Mouse (Mus musculus) spleen, postnatal 4 days (tissue): Measurements from ENCODE around the gene Tmem174.

Experiments
- DNase-seq, 2 experiments: peaks; one replicate each; pipeline ENCODE4 v3.0.0; 2022; ENCODE audit warnings: low spot score in 2 of 2

Tmem174 gene

DNA sequence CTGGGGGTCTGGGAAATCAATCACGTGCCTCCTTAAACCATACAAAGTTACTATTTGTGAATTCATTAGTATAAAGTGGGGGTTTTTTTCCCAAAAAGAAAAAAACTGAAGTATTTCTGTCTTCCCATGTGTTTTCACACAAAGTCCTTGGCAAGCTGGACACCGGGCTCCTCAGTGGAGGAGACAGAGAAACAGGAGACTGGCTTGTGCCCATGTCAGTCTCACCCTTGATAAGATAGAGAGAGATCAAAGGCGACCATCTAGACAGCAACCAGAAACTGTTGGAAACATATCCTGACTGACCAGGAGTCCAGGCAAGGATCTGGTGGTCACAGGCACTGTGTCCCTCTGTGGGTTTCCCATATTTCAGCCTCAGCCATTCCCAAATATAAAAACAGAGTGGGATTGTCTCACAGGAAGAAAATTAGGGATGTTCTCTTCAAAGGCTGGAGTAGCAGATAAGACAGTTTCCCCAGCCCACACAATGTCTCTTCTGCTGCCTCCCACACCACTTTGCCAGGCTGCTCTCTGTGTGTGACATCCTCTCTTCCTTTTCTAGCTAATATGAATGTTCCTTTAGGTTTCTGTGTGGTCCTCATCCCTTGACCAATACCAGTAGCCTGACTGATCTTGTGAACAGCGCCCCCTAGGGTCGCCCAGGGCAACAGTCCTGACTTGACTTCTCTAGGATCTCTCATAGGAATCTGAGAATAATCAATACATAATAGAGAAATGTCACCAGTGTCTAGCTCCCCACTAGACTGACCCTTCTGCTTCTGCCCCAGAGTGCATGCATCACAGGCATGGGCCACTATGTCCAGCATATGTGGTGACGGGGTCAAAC, 3.3 kb downstream of the Tmem174 start:
- DNase-seq, result no peak

GRCm38 (mm10) chr13:98632306-98632942, 4.8 kb downstream of the Tmem174 start:
- no peak for DNase-seq

DNA sequence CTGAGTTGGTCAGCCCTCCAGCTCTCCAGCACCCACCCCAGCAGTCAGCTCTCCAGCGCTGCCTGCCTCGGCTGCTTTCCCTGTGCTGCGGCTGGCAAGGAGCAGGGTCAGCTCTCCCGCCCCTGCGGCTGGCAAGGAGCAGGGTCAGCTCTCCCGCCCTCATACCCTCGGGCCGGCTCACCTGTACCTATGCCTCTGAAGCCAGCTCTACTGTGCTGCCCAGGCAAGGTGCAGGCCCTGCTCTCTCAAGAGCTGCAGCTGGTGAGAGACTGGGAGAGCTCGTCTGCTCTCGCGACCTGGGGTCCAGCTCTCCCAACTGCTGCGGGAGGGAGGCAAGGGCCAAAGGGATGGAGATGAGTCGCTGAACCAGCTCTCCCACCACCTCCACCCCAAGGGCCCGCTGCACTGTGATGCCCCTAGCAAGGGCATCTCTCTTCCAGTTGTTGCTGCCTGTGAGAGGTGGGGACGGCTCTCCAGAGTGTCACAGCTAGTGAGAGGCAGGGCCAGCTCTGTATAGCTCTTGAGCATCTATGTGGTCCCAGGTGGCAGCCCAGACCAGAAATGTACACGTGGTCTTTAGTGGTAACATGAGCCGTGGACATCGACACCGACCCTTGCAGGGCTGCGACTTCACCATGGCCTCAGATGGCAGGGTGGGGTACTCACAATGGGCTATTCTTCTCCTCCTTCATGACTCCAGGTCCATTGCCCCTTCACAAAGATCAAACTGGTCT, 5.9 kb downstream of the Tmem174 start:
- DNase-seq, result no peak

- no peak for DNase-seq
Observed at GRCm38 (mm10) chr13:98626736-98627135, 10.5 kb downstream of the Tmem174 start.

DNA sequence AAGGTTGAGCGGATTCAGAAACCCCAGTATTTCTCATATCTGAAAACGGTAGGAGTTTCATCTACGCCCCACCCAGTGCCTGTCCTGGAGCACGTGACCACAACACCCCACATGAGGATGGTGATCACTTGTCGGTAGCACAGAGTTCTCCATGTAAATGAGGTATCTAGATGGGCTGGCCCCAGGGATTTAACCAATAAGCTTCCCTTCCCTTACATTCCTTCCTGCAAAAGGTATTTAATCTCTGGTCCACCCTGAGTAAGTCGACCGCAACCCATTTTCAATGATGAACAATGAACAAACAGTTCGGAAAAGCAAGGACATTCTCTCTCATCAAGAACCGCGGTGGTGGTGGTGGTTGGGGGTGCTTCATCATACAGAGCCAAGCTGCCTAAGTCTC, 12.7 kb downstream of the Tmem174 start:
- DNase-seq, result no peak

- no peak for DNase-seq
Observed at GRCm38 (mm10) chr13:98622881-98623549, 14.2 kb downstream of the Tmem174 start.

GRCm38 (mm10) chr13:98617429-98618067, 19.7 kb downstream of the Tmem174 start:
- no peak for DNase-seq

- DNase-seq, result no peak
Observed at GRCm38 (mm10) chr13:98607885-98608477, 29.2 kb downstream of the Tmem174 start.

GRCm38 (mm10) chr13:98603799-98604198, 33.4 kb downstream of the Tmem174 start:
- no peak for DNase-seq

- DNase-seq, result no peak
Observed at GRCm38 (mm10) chr13:98596746-98597145, 40.5 kb downstream of the Tmem174 start.

GRCm38 (mm10) chr13:98594726-98595141, 42.5 kb downstream of the Tmem174 start:
- DNase-seq, result no peak

DNA sequence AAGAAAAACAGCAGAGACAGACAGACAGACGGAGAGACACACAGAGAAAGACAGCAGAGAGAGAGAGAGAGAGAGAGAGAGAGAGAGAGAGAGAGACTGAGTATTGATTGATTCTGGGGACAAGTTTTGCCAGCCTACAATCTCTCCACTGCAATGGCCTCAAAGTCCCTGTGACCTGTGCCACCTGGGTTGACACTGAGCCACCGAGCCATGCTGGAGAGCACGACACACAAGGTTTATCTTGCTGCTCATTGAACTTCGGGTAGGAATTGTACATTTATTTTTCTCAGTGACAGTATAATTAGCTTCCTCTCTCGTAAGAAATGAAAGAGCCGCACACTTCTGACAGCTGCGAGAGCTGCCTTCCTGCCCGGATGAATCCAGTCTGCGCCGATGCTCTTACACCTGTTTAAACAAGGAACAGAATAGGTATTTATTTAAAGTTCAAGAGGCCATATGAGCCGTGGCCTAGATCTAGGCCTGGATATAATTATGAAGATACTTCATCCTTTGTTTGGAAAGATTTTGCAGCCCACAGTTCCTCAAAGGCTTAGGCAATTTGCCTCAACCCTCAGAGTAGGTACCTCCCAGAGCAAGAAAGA, 43.2 kb downstream of the Tmem174 start:
- DNase-seq, result no peak

DNA sequence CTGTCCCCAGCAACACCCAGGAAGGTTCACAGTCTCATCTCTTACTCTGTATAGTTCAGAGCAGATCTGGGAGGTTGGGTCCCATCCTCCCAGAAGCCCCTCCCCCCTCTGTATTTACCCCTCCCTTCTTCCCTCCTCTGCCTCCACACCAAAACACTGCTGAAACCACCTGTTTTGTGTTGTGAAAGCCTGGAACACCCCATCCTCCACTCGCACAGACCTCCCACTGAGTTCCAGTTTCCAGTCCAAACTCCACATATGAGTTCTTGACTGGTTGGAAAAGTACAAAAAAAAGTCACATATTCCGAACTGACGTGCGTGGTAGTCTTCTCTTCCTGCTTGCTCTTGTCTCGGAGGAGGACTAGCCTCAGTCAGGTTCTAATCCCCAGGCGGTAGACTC, 45.8 kb downstream of the Tmem174 start:
- no peak for DNase-seq

DNA sequence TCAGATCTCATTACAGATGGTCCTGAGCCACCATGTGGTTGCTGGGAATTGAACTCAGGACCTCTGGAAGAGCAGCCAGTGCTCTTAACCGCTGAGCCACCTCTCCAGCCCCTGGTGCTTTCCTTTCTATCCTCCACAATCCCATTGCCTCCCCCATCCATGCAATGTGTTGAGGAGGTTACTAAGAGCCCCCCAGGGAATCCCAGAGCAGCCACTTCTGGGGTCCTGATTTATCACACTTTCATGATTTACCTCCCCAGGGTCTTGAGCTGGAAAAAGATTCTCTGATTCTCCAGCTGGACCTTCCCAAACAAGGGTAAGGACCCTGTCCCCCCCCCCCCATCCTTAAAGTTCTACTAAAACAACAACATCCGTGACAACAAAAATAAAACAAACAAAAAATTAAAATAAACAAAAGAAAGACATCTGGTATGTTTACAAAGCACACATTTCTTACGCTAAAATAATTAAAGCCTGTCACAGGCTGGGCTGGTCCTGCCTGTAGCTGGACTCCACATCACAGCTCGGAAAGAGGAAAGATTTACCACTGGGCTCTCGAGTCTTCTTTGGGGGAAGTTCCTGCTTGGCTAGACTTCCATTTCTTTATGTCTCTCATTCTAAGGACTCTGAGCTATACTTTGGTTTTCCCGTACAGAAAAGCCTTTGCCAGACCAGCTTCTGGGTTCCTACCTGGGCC, 46.4 kb downstream of the Tmem174 start:
- DNase-seq, result no peak

GRCm38 (mm10) chr13:98589572-98589971, 47.6 kb downstream of the Tmem174 start:
- no peak for DNase-seq

- peak; percentile 49 to 83 for DNase-seq
Observed at GRCm38 (mm10) chr13:98588951-98589501, 48.2 kb downstream of the Tmem174 start.

DNA sequence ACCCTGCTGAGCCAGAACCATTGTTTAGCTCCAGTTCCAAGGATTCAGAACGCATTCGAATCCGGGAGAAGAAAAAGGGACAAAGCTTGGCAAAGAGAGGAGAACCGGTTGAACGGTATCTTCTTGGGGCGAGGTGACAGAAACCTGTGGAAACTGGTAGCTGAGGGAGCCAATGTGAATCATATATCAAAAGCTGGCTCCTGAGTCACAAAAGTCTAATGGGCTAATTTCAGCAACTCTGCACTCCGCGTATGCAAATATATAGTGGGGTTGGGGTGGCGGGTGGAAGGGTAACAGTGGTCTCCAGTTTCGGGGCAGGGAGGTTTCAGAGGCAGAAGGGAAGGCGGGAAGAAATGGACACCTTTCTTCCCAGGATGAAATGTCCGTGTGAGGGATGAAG, 48.7 kb downstream of the Tmem174 start:
- DNase-seq, result no peak

DNA sequence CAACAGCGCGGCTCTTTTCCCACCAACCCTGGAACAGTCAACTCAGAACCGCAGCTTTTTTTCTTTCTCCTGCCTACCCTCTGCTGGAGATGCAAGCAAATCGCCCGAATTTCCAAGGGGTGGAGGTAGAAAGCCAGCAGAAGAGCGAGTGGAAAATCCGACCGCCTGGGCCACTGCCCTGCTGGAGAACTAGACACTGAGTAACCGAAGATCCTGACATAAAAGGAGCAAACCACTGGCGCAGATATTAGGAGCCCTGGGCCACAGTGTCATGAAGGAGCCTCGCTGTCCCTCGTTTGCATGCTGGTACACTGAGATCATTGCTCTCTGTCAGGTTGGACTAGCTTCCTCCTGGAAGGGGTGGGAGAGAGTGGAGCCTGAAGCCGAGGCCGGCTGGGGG, 49.6 kb downstream of the Tmem174 start:
- DNase-seq, result no peak

GRCm38 (mm10) chr13:98586817-98587575, 50.2 kb downstream of the Tmem174 start:
- no peak for DNase-seq
